Mouse (Mus musculus) hindbrain, embryonic 15.5 days (tissue): ENCODE results near the gene Ugt8a. TPM values are rescaled to one million over a fixed set of nuclear protein-coding genes. Genes with fewer than 3 reads are reported as not detected.
A peak's percentile ranks its signal among the peaks of the same experiment; 100 is the strongest.

ENCODE experiments used
- ATAC-seq: fragments of 200-750 bp; cut with Nextera tagmentation; 2 replicates; pipeline ENCODE4 v1.8.0; 2017; ENCODE audit warnings: low read depth, moderate number of reproducible peaks, moderate TSS enrichment; ENCODE audit not compliant: low FRiP score
- H3K27ac ChIP-seq: fragments of 300-500 bp; sonication (generic); replicated peaks from 2 replicates; pipeline ENCODE4 v1.5.1; 2015; ENCODE audit warnings: mild to moderate bottlenecking, inconsistent platforms
- H3K27me3 ChIP-seq: fragments of 300-500 bp; sonication (generic); 2 replicates; pipeline ENCODE4 v1.6.1; 2015; ENCODE audit warnings: control low read depth, inconsistent platforms
- H3K36me3 ChIP-seq: fragments of 300-500 bp; sonication (generic); 2 replicates; pipeline ENCODE4 v1.6.1; 2015; ENCODE audit warnings: control low read depth, inconsistent platforms
- H3K4me1 ChIP-seq: fragments of 300-500 bp; sonication (generic); replicated peaks from 2 replicates; pipeline ENCODE4 v1.6.1; 2015; ENCODE audit warnings: control low read depth, inconsistent platforms
- H3K4me2 ChIP-seq: fragments of 300-500 bp; sonication (generic); 2 replicates; pipeline ENCODE4 v1.6.1; 2015; ENCODE audit warnings: moderate library complexity, mild to moderate bottlenecking, inconsistent platforms
- H3K4me3 ChIP-seq: fragments of 300-500 bp; sonication (generic); 2 replicates; pipeline ENCODE4 v1.5.1; 2015; ENCODE audit warnings: mild to moderate bottlenecking, inconsistent platforms
- H3K9ac ChIP-seq: fragments of 300-500 bp; sonication (generic); 2 replicates; pipeline ENCODE4 v1.6.1; 2015; ENCODE audit warnings: inconsistent platforms
- H3K9me3 ChIP-seq: fragments of 300-500 bp; sonication (generic); 2 replicates; pipeline ENCODE4 v1.6.1; 2016; ENCODE audit warnings: control low read depth, inconsistent platforms
- WGBS: fragments of 180-500 bp; shearing (Covaris S2); methylation state at CpG from one replicate; pipeline ENCODE4 v1.1.7; 2015; 5-methylcytosine and 5-hydroxymethylcytosine counted together
- polyA plus RNA-seq: library from polyadenylated mRNA; unstranded; fragments of >200 nt; fragmentation: Nextera tagmentation; extraction: Ambion mirVana; gene quantifications from 2 replicates; pipeline ENCODE4 v1.2.1, GENCODE M21; 2015

Ugt8a gene
- polyA plus RNA-seq, 1 experiment from 2014 or later = 4.6 TPM

DNA sequence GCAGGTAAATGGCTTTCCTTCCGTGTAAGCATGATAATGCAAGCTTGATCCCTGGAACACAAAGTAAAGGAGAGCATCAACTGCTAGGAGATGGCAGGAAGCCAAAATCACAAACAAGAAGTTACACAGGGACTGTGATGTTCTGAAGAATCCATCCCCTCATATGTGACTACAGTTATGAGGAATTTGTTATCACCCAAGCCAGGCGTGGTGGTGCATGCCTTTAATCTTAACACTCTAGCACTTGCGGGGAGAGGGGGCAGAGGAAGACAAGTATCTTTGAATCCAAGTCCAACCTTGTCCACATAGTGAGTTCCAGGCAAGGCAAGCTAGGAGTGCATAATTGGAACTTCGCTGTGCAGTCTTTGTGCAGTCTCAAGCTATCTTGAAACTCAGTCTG lies 110.4 kb downstream of the Ugt8a start:
- no peaks in the 10 kb centered on the region for H3K27me3 ChIP-seq
- no peaks in the 10 kb centered on the region for H3K9me3 ChIP-seq
- 81% methylated on average over 4 of the region's 4 CpGs for WGBS
- no peak overlapping the region for H3K9ac ChIP-seq
- H3K4me1 ChIP-seq = no peaks in the 10 kb centered on the region
- no peak overlapping the region for H3K27ac ChIP-seq
- no peak overlapping the region for H3K4me3 ChIP-seq
- H3K36me3 ChIP-seq = no peaks in the 10 kb centered on the region
- no peak overlapping the region for H3K4me2 ChIP-seq
- ATAC-seq = no peak

GRCm38 (mm10) chr3:125827256-125827655 lies 111.2 kb downstream of the Ugt8a start:
- no peak overlapping the region for H3K9ac ChIP-seq
- no peak overlapping the region for H3K4me3 ChIP-seq
- 65% methylated on average over 4 of the region's 4 CpGs for WGBS
- H3K9me3 ChIP-seq = no peaks in the 10 kb centered on the region
- no peaks in the 10 kb centered on the region for H3K36me3 ChIP-seq
- H3K27me3 ChIP-seq = no peaks in the 10 kb centered on the region
- peak; percentile 69; the same call in 1 of the 2 replicates for ATAC-seq
- no peak overlapping the region for H3K27ac ChIP-seq
- H3K4me1 ChIP-seq = no peaks in the 10 kb centered on the region
- H3K4me2 ChIP-seq = no peak overlapping the region

DNA sequence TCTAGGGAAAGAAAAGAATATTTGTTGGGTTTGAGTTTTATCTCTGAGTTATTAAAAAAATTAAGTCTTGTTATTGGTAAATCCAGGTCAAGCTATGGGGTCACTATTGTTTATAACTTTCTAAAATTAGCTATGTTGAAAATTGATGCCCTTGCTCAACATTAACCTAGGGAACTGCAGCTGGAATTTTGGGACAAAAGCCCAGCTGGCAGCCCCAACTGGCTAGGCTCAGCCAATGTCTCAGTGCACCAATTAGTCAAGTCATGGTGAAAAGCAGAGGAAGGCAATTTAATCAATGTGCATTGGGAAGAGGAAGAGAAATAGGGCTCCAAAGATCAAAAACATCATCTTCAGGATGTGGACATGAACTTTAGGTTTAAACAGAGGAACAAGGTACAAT lies 118.7 kb downstream of the Ugt8a start:
- Histone ChIP-seq H3K4me1 (no peaks in the 10 kb centered on the region), H3K27me3 (no peaks in the 10 kb centered on the region), H3K4me2 (no peak overlapping the region), H3K9me3 (no peaks in the 10 kb centered on the region), H3K36me3 (no peaks in the 10 kb centered on the region), H3K4me3 (no peak overlapping the region), H3K9ac (no peak overlapping the region), H3K27ac (no peak overlapping the region)
- ATAC-seq = no peak
